In genomic region chr1:20136205-20136604, GRCm38 (mm10) we compare ENCODE assay signal across 26 mouse cellular contexts.
"Had no signal": no experiment of that assay in that cellular context is flagged by ENCODE, and none has a peak within 500 bp of the region (broad histone marks: within the 10 kb centered on the region; RNA-seq: fewer than 3 reads in every experiment).

No protein-coding gene starts in this region.

- H3K36me3 ChIP-seq: heart, embryonic 13.5 days; heart, embryonic 15.5 days; hindbrain, embryonic 10.5 days; hindbrain, embryonic 12.5 days; intestine, embryonic 15.5 days; limb, embryonic 10.5 days; limb, embryonic 12.5 days had no signal

- H3K27ac ChIP-seq: gastrocnemius, adult 2 months; heart, adult 2 months; heart, embryonic 13.5 days; heart, embryonic 15.5 days; hindbrain, embryonic 10.5 days; hindbrain, embryonic 12.5 days; hindbrain, embryonic 14.5 days; intestine, embryonic 15.5 days; layer of hippocampus, adult 2 months; limb, embryonic 10.5 days; limb, embryonic 12.5 days had no signal

- H3K27me3 ChIP-seq: heart, embryonic 13.5 days; heart, embryonic 15.5 days; intestine, embryonic 15.5 days had no signal

- H3K4me2 ChIP-seq: heart, embryonic 11.5 days; heart, embryonic 13.5 days; heart, embryonic 15.5 days; hindbrain, embryonic 12.5 days; hindbrain, embryonic 14.5 days; intestine, embryonic 15.5 days; limb, embryonic 12.5 days; liver, embryonic 11.5 days had no signal

- ATAC-seq: hindbrain, embryonic 16.5 days; inflammation-experienced regulatory T-cells, adult 6 months; intestine, embryonic 15.5 days; intestine, postnatal 0 days had no signal

- H3K4me3 ChIP-seq: gastrocnemius, adult 2 months; heart, adult 2 months; heart, embryonic 13.5 days; heart, embryonic 15.5 days; hindbrain, embryonic 10.5 days; hindbrain, embryonic 12.5 days; intestine, embryonic 15.5 days; layer of hippocampus, adult 2 months; limb, embryonic 10.5 days; limb, embryonic 12.5 days had no signal

- DNase-seq: gastrocnemius, adult 2 months; gastrocnemius, postnatal 10 days; gastrocnemius, postnatal 25 days; heart, adult 11 months; heart, adult 2 months; heart, postnatal 4 days; kidney, adult 18-20 months; kidney, adult 8-10 months; kidney, postnatal 10 days; kidney, postnatal 25 days; kidney, postnatal 4 days; liver had no signal

- H3K9me3 ChIP-seq: heart, embryonic 13.5 days; heart, embryonic 15.5 days; hindbrain, embryonic 10.5 days; hindbrain, embryonic 12.5 days; intestine, embryonic 15.5 days; limb, embryonic 10.5 days; limb, embryonic 12.5 days had no signal

- H3K9ac ChIP-seq: heart, embryonic 13.5 days; heart, embryonic 15.5 days; hindbrain, embryonic 12.5 days; hindbrain, embryonic 14.5 days; intestine, embryonic 15.5 days; limb, embryonic 12.5 days had no signal

- H3K4me1 ChIP-seq: heart, embryonic 13.5 days; heart, embryonic 15.5 days; intestine, embryonic 15.5 days had no signal
